Mouse (Mus musculus): ENCODE results near the gene Cd109.

Gene Cd109

DNA sequence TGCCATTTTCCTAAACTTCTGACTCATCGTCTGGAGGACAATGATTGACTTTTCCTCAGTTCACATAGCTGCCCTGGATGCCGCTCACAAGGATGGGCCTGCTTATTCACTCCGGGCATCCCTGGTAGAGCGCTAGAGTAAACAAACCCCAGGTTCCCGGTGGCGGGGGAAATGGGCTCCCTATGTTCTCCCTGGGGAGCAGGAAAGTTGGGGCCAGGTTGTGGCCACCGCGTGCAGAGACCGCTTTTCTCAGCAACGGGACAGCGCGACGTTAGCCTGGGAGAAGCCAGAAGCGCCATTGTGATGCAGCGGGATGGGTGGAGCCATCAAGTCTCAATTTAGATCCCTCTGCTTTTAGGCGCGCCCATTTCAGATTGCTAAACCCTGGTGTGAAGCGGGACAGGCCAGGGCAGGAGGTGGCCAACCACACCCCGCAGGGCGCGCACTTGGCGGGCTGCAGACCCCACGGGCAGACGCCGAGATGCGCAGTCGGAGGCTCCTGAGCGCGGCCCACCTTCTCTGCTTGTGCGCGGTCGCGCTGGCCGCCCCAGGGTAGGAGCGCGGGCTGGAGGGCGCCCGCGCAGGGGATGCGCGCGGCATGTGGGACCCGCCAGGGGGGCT, at the start of gene Cd109:
Gene Cd109, plus strand, starts transcription at position 146 of the 621 bp plus-strand sequence.
- ChIA-PET CTCF (interaction anchor here in 2 of 4 experiments (0.6 to 0.7 kb wide), 2 partner anchors 14 to 15 kb away, joined by 3 to 7 read pairs; no protein-coding TSS in a partner anchor), POLR2A (interaction anchor here in 1 of 4 experiments (0.6 to 1.0 kb wide), 3 partner anchors 8 to 262 kb away, joined by 3 read pairs; no protein-coding TSS in a partner anchor)

DNA sequence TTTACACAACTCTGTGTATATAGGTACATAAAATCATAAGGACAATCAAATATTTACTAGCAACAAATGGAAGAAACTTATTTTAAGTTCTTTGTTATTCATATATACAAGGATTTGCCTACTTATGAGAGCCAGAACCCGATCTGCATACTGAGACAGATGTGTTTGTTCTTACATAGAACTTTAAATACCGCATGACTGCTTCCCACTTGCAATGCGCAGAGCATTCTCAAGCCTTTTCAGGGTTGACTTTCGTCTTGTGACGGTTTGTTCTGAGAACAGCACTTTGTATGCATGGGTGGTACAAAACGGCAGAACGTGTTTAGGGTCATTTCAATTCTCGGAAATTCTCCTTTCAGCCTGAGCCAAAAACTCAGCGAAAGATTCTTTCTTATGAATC, 45.4 kb upstream of the Cd109 start:
- ChIA-PET CTCF (no interaction called here), POLR2A (interaction anchor here in 2 of 4 experiments (1.0 to 2.2 kb wide), 2 partner anchors 10 kb away, joined by 3 to 10 read pairs; no protein-coding TSS in a partner anchor)

DNA sequence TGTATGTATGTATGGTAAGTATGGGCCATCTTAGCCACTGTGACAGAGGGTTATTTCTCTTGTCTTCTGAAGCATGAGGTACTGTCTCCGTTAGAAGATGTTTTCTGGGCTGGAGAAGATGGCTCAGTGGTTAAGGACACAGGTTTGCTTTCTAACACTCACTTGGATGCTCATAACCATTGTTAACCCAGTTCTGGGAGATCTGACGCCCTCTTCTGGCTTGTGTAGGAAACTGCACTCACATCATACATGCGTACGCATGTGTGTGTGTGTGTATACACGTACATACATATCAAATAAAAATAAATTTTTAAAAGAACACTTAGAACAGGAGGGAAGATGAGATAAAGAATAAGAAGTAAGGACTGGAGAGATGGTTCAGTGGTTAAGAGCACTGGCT, 38.9 kb upstream of the Cd109 start:
- ChIA-PET CTCF (no interaction called here), POLR2A (interaction anchor here in 1 of 4 experiments (1.0 to 1.1 kb wide), 2 partner anchors 11 to 73 kb away, joined by 3 read pairs; partner anchors contain the start of gene Slc17a5)

DNA sequence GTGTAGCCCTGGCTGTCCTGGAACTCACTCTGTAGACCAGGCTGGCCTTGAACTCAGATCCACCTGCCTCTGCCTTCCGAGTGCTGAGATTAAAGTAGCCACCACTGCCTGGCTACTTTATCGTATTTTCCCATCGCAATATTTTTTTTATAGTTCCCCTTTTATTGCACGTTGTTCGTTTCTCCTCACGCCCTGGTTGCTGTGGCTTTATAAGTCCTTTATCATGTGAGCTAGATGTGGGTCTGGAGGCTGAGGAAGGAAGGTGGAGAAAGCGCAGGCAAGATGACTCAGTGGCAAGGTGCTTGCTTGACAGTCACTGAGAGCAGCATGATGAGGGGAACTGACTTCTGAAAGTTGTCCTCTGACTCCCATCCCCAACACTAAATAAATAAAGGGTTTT, 36.5 kb upstream of the Cd109 start:
- POLR2A ChIA-PET = interaction anchor here in 2 of 4 experiments (1.2 to 2.7 kb wide), 6 partner anchors 9 to 97 kb away, joined by 3 to 13 read pairs (median 6); partner anchors contain the start of gene Slc17a5 (in 2 of the 2)
- CTCF ChIA-PET = no interaction called here

DNA sequence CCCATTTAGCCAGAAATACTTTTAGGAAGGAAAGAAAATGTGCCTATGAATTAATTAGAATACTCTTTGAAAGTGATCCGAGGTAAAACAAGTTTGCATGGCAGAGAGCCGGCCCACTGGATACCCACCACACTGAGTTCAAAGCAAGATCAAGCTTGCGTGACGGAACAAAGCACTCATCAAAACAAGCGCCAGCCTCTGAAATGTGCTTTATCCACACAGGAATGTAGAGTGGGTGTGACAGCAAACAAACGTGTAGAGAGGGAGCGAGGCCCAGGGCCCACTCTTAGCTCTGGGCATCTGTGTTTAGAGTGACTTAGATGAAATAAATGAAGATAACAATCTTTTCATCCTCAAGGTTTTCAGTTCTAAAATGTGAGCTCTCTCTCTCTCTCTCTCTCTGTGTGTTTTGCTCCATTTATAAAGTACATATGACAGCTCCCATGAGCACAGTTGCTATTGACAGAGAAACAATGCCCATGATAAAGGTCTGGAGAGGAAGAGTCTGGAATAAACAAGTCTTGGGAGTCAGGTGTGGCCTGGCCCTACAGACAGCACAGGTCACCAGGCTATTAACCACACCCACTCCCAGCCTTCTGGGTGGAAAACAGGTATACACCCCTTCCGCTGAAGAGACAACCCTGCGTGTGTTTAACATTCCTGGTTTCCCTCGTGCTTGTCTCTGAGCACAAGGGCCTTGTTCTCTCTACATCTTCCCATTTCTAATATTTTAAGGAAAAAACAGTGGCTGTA, 35.5 kb upstream of the Cd109 start:
- ChIA-PET POLR2A (interaction anchor here (0.5 to 2.7 kb wide), 17 partner anchors 8 to 212 kb away, joined by 3 to 13 read pairs (median 4); partner anchors contain the start of genes Slc17a5 (in 2 of the 4) and Dppa5a (in 1 of the 4)), CTCF (interaction anchor here in 1 of 4 experiments (0.6 kb wide), 2 partner anchors 9 to 109 kb away, joined by 3 read pairs; no protein-coding TSS in a partner anchor)

DNA sequence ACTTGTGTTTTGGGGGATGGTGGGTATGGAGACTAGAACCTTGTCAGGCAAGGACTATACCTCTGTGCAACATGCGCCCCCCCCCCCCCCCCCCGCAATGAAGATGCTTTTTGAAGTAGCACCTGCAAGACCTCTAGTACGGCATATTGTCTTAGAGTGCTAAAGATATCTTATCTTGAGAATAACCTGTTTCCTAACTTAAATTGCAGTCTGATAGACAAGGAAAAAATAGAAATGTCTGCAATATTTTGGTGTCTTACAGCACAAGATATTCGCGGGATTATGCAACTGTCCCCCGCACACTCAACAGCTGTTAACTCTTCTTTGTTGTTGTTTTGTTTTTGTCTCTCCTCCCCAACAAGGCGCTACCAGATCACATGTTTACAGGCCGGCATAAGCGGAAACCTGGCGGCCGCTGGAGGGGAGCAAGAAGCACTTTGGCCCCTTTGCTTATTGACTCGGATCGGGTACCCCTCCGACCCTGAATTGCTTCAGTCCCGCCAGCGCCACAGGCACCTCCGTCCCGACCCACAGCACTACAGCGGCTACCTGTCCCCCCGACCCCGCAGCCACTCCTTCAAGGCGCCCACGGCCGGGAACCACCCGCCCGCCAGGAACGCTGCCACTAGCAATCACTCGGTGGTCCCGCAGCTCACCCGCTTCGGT, 28.0 kb upstream of the Cd109 start:
- CTCF ChIA-PET = interaction anchor here (0.6 to 1.5 kb wide), 6 partner anchors 13 to 389 kb away, joined by 3 to 11 read pairs (median 4); no protein-coding TSS in a partner anchor
- POLR2A ChIA-PET = interaction anchor here (0.6 to 4.2 kb wide), 26 partner anchors 8 to 527 kb away, joined by 3 to 21 read pairs (median 3); no protein-coding TSS in a partner anchor

DNA sequence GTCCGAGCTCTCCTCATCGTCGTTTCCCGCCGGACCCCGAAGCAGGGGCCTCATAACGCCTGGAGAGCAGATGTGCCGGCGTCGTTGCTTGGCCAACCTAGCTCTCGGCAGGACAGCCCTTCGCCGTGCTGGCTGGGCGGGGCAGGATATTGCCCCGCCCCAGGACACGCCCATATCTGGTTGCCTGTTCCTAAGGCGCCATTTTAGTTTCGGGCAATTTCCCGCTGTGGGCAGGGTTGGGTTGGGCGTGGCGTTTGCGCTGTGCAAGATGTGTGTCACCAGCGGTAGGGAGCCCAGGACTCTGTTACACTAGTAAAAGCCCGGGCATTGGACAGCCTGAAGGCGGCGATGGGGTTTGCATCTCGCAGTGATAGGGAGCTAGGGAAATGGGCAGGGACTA, 27.4 kb upstream of the Cd109 start, which contains the start of gene Slc17a5:
Gene Slc17a5, minus strand, starts transcription at position 128 of the 400 bp plus-strand sequence.
- ChIA-PET CTCF (interaction anchor here in 2 of 4 experiments (0.6 to 1.5 kb wide), 4 partner anchors 13 to 58 kb away, joined by 3 to 9 read pairs (median 4); no protein-coding TSS in a partner anchor), POLR2A (interaction anchor here (0.5 to 4.2 kb wide), 28 partner anchors 8 to 1968 kb away, joined by 3 to 21 read pairs (median 3); no protein-coding TSS in a partner anchor)

DNA sequence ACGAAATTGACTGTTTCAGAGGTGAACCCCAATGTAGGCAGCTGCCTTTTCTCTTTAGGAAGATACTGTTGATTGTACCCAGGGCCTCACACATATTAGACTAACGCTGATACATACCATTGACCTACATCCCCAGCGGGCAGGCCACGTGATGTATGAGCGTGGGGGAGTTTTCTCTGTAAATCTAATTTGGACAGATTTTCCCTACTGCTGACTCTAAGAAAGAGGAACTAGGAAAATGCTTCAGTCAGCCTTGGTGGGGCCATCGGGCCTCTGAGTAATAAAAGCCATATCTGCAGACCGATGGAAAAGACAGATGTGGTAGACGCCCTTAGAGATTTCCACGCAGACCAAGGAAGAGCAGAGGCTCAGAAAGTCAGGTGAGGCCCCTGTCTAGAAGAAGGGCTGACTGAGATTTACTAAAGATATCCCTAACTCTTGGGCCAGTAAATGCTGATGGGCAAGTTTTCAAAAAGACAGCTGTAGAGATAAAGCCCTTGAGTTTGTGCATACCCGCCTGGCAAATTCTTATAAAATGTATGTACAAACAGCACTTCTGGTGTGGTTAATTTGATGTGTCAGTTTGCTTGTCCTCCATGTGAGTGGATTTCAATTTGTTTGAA, 26.8 kb upstream of the Cd109 start:
- ChIA-PET POLR2A (interaction anchor here in 3 of 4 experiments (0.5 to 4.2 kb wide), 20 partner anchors 8 to 1967 kb away, joined by 3 to 21 read pairs (median 4); no protein-coding TSS in a partner anchor), CTCF (interaction anchor here in 2 of 4 experiments (0.7 to 1.5 kb wide), 4 partner anchors 12 to 788 kb away, joined by 3 to 9 read pairs (median 4); no protein-coding TSS in a partner anchor)

DNA sequence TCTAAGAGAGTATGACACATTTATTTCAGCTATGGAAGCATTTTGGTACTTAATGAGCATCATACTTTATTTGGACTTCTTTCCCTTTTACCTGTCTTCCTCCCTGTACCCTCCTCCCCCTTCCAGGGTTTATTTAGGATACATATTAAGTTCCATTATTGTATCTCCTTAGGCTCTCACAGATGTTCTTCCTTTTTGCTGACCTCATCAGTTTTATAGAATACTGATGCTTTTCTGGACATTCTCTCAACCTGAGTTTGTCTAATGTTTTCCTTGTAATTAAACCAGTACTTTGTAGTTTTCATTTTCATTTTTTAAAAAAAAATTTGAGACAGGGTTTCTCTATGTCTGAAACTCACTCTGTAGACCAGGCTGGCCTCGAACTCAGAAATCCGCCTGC, 24.9 kb upstream of the Cd109 start:
- ChIA-PET POLR2A (no interaction called here), CTCF (no interaction called here)

DNA sequence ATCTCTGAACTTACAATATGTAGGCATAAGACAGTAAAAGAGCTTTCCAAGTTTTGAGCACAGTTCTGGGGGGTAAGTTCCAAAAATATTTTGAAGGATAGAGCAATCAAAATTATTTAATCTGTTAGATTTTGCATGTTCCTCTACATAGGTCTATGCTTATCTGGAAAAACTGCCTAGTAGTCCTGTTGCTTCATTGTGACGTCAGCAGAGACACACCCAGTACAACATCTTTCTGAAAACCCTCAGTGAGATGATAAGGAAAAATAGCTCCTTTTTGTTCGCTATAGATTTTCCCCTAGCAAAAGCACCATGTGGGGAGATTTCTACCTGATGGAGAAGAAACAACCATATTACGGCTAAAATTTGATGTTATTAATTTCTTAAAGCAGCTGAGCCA, 20.1 kb upstream of the Cd109 start:
- CTCF ChIA-PET = interaction anchor here in 2 of 4 experiments (0.6 to 1.4 kb wide), 2 partner anchors 47 to 168 kb away, joined by 4 read pairs; no protein-coding TSS in a partner anchor

DNA sequence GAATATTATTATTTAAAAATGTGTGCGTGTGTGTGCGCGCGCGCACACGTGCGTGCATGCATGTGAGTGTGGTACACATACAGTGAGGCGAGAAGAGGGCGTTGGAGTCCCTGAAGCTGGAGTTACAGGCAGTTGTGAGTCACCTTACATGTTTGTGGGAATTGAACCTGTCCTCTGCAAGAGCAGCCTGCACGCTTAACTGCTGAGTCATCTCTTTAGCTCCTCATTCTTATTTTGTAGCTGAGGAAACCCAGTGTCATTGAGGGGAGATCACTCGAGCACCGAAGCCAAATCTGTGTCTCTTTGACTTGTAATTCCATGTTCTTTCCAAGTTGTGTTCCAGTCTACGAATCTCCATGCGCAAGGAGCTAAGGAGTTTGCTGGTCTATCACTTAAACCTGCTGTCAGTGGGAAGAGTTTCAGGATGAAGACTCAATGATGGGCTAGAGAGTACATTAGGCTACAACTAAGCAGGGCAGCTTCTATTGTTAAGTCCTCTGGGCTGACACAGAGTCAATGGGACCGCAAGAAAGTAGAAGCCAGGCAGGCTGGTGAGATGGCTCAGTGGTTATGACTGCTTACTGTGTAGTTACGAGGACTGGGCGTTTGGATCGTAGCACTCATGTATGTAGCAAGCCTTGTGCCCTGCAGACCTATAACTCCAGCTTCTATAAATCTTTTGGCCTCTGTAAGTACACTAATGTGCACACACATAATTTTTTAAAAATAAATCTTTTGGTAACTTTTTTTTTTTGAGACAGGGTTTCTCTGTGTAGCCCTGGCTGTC, 19.4 kb upstream of the Cd109 start:
- ChIA-PET POLR2A (interaction anchor here in 2 of 4 experiments (0.6 to 0.8 kb wide), 2 partner anchors 8 to 69 kb away, joined by 3 read pairs; no protein-coding TSS in a partner anchor), CTCF (interaction anchor here in 2 of 4 experiments (0.6 to 1.4 kb wide), 2 partner anchors 48 to 169 kb away, joined by 4 read pairs; no protein-coding TSS in a partner anchor)

More for the DNA sequence above, 20.1 kb upstream of the Cd109 start:
- POLR2A ChIA-PET = no interaction called here

DNA sequence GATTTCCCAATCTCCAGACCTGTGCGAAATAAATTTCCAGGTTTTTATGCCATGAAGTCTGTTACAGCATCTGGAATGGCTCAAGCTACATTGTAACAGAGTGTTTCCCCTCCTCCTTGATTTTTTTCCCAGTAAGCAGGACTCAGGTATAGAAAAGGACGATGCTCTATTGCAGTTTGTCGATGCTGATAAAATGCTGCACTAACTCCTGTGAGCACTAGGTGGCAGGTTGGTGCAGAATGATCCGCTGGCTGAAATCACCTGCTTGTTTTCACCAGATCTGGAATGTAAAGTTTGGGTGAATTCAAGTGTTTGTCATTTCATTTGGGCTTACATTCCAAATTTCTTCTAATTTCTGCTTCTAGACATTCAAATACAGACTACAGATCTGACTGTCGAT, 18.5 kb upstream of the Cd109 start:
- ChIA-PET POLR2A (no interaction called here), CTCF (no interaction called here)

DNA sequence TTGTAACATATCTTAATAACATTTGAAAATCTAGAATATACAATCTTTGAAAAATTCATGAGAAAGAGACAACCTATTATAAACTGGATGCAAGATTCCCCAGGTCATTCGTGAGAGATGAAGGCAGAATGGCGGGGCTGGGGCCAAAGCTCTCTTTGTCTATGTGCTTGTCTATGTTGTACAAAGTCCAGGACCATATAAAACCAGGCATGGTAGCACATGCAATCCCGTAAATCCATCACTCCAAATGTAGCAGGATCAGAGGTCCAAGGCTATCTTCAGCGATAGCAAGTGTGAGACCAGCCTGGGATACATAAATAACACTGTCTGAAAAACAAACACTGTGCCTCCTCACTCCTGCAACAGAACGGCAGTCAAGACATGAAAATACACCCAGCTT, 15.4 kb upstream of the Cd109 start:
- ChIA-PET CTCF (interaction anchor here in 2 of 4 experiments (0.6 to 2.5 kb wide), 3 partner anchors 12 to 41 kb away, joined by 3 to 9 read pairs (median 7); partner anchors contain the start of genes Cd109 (in 1 of the 2) and Slc17a5 (in 1 of the 2)), POLR2A (interaction anchor here in 1 of 4 experiments (0.7 kb wide), 1 partner anchor 1055 kb away, joined by 3 read pairs; no protein-coding TSS in a partner anchor)

DNA sequence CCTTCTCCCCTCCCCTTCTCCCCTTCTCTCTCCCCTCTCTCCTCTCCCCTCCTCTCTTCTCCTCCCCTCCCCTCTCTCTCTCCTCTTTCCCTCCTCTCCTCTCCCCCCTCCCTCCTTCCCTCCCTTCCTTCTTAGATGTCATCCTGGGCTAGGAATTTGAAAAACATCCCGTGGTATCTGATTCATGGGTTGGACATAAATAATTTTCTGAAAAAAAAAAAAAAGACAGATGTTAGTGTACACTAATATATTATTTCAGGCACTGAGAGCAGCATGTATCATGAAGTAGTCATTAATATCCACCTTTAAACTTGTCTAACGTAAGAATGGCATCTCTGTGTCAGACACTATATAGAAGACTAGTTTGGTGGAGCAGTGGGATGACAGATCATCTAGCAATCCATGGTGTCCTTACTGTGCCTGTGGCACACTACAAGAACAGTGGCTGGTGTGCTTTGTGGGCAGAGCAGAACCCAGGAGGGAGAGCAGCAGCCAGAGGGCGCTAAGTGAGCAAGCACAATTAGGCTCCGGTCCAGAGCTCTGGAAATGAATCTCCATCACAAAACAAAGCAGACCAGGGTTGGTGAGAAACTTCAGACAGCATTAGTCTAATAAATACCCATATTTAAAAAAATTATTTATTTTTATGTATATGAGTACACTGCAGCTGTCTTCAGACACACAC, 14.2 kb upstream of the Cd109 start:
- ChIA-PET CTCF (interaction anchor here in 2 of 4 experiments (0.5 to 2.5 kb wide), 13 partner anchors 9 to 1097 kb away, joined by 3 to 9 read pairs (median 4); partner anchors contain the start of genes Cd109 (in 1 of the 2) and Slc17a5 (in 1 of the 2)), POLR2A (interaction anchor here in 1 of 4 experiments (0.9 kb wide), 1 partner anchor 13 kb away, joined by 3 read pairs; the partner anchor contains the start of gene Slc17a5)

DNA sequence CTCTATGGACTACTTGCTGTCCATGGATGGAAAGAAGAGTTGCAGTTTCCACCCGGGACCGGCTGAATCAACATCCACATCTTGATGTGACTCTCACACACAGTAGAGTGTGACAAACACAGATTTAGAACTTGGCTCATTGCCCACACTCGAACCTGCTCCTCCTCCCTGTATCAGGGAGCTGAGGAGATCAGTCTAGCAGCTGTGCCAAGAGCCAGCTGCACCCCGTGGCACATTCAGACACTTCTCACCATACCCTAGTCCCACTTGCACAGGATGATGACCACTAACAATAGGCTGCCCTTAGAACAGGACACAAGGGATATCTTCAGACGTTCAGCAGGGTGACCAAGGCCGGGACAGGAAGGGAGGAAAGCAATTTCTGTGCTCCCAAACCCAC, 1.1 kb upstream of the Cd109 start:
- CTCF ChIA-PET = no interaction called here
- POLR2A ChIA-PET = no interaction called here

DNA sequence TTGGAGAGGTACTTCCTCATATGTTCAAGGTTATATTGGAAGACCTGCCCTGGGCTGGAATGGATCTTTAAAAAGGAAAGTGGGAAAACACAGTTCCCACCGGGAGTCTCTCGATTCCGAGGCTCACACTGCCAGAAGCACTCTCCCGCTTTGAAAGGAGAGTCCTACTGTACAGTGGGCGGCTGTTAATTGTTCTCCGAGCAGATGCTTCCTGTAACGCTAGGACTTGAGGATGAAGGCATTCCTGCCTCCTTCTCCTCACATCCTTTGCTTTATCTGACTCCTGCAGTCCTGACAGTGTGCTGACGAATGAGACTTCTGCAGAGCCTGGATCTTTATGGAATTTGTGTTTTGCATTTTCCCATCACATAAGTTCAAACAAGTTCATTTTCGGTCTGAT, 3.9 kb downstream of the Cd109 start:
- ChIA-PET POLR2A (no interaction called here), CTCF (no interaction called here)
